Mouse (Mus musculus) CH12.LX (cell line): ENCODE results near the gene Sdhaf1. TPM values are rescaled to one million over a fixed set of nuclear protein-coding genes. Genes with fewer than 3 reads are reported as not detected.

ENCODE experiments used
- DNase-seq: peaks from one replicate; pipeline ENCODE4 v3.0.0-alpha.2; 2013; ENCODE audit errors: extremely low read depth
- H3K27ac ChIP-seq: 2 replicates; pipeline ENCODE4 v1.5.1; 2012; ENCODE audit warnings: low read depth, mild to moderate bottlenecking, control low read depth, moderate library complexity; ENCODE audit not compliant: insufficient read depth
- H3K27me3 ChIP-seq: replicated peaks from 2 replicates; pipeline ENCODE3; 2012; ENCODE audit warnings: inconsistent platforms
- H3K36me3 ChIP-seq, 2 experiments: replicated peaks in 1 of 2; 2 replicates each; pipeline versions ENCODE3 to v1.6.1; 2012; ENCODE audit warnings: inconsistent platforms in 1 of 2, low read length in 1 of 2, mild to moderate bottlenecking in 1 of 2, mixed read lengths in 1 of 2, moderate library complexity in 1 of 2; ENCODE audit not compliant: control insufficient read depth in 1 of 2, insufficient read depth in 1 of 2
- H3K4me1 ChIP-seq, 2 experiments: 2 replicates each; pipeline ENCODE4 v1.6.1; 2012; ENCODE audit warnings: inconsistent platforms in 1 of 2, moderate library complexity in 1 of 2; ENCODE audit not compliant: insufficient read depth in 2 of 2, control insufficient read depth in 1 of 2
- H3K4me2 ChIP-seq: 2 replicates; pipeline ENCODE4 v1.6.1; 2012; ENCODE audit warnings: low read depth, mild to moderate bottlenecking, control low read depth; ENCODE audit not compliant: poor library complexity, insufficient read depth, severe bottlenecking
- H3K4me3 ChIP-seq, 3 experiments: fragments of 150-350 bp in 1 of 3; sonication (generic) in 1 of 3; replicated peaks in 1 of 3; 2 replicates each; pipeline versions ENCODE3 to v1.5.1; 2011 to 2012; ENCODE audit warnings: low read depth in 2 of 3, low read length in 2 of 3, mild to moderate bottlenecking in 2 of 3, moderate library complexity in 2 of 3, control low read depth in 1 of 3, improper control_type of control experiment in 1 of 3, inconsistent platforms in 1 of 3, mixed read lengths in 1 of 3; ENCODE audit not compliant: poor library complexity in 1 of 3
- H3K79me2 ChIP-seq: replicated peaks from 2 replicates; pipeline ENCODE4 v1.6.1; 2012; ENCODE audit warnings: mild to moderate bottlenecking, moderate library complexity; ENCODE audit not compliant: control insufficient read depth, poor library complexity, insufficient read depth, severe bottlenecking; ENCODE audit errors: extremely low read depth
- H3K9ac ChIP-seq: 2 replicates; pipeline ENCODE4 v1.6.1; 2012; ENCODE audit warnings: low read depth, mild to moderate bottlenecking, control low read depth, moderate library complexity; ENCODE audit not compliant: insufficient read depth
- H3K9me3 ChIP-seq: replicated peaks from 2 replicates; pipeline ENCODE3; 2012; ENCODE audit warnings: low read length, inconsistent platforms, mixed read lengths
- E2F4 ChIP-seq: IDR thresholded peaks from 2 replicates; pipeline ENCODE4 v1.6.1; 2011; ENCODE audit warnings: low read depth, low read length, improper control_type of control experiment; ENCODE audit not compliant: insufficient replicate concordance
- ELF1 ChIP-seq: IDR thresholded peaks from 2 replicates; pipeline ENCODE4 v1.6.1; 2014; ENCODE audit warnings: low read depth, mild to moderate bottlenecking, inconsistent platforms, low read length, improper control_type of control experiment
- GABPA ChIP-seq: IDR thresholded peaks from 2 replicates; pipeline ENCODE4 v1.6.1; 2012; ENCODE audit warnings: low read depth, low read length, improper control_type of control experiment, inconsistent platforms; ENCODE audit not compliant: insufficient replicate concordance
- HCFC1 ChIP-seq: IDR thresholded peaks from 2 replicates; pipeline ENCODE4 v1.6.1; 2012; ENCODE audit warnings: low read depth, mild to moderate bottlenecking, inconsistent platforms, low read length, improper control_type of control experiment
- IRF4 ChIP-seq: IDR thresholded peaks from 2 replicates; pipeline ENCODE4 v1.6.1; 2014; ENCODE audit warnings: low read depth, mild to moderate bottlenecking, inconsistent platforms, low read length, improper control_type of control experiment
- JUN ChIP-seq: IDR thresholded peaks from 2 replicates; pipeline ENCODE4 v1.6.1; 2011; ENCODE audit warnings: low read depth, mild to moderate bottlenecking, low read length, improper control_type of control experiment, moderate library complexity; ENCODE audit not compliant: insufficient read depth
- JUND ChIP-seq: conservative IDR thresholded peaks from 2 replicates; pipeline ENCODE4 v1.6.1; 2011; ENCODE audit warnings: low read depth, low read length, improper control_type of control experiment
- MAFK ChIP-seq: IDR thresholded peaks from 2 replicates; pipeline ENCODE4 v1.6.1; 2011; ENCODE audit warnings: low read length, improper control_type of control experiment; ENCODE audit not compliant: insufficient replicate concordance
- MXI1 ChIP-seq: IDR thresholded peaks from 2 replicates; pipeline ENCODE4 v1.6.1; 2011; ENCODE audit warnings: mild to moderate bottlenecking, low read depth, low read length, improper control_type of control experiment
- POLR2A ChIP-seq: IDR thresholded peaks from 2 replicates; pipeline ENCODE4 v1.6.1; 2011; ENCODE audit warnings: low read depth, mild to moderate bottlenecking, improper control_type of control experiment, low read length
- POLR2AphosphoS2 ChIP-seq: IDR thresholded peaks from 2 replicates; pipeline ENCODE4 v1.6.1; 2011; ENCODE audit warnings: low read depth, low read length, improper control_type of control experiment
- SIN3A ChIP-seq: IDR thresholded peaks from 2 replicates; pipeline ENCODE4 v1.6.1; 2012; ENCODE audit warnings: low read length, improper control_type of control experiment, inconsistent platforms
- TCF12 ChIP-seq: IDR thresholded peaks from 2 replicates; pipeline ENCODE4 v1.6.1; 2014; ENCODE audit warnings: low read depth, mild to moderate bottlenecking, inconsistent platforms, low read length, improper control_type of control experiment
- UBTF ChIP-seq: IDR thresholded peaks from 2 replicates; pipeline ENCODE4 v1.6.1; 2012; ENCODE audit warnings: low read depth, mild to moderate bottlenecking, inconsistent platforms, low read length, improper control_type of control experiment, moderate library complexity
- USF1 ChIP-seq: IDR thresholded peaks from 2 replicates; pipeline ENCODE4 v1.6.1; 2014; ENCODE audit warnings: low read depth, mild to moderate bottlenecking, inconsistent platforms, low read length, improper control_type of control experiment
- USF2 ChIP-seq: conservative IDR thresholded peaks from 2 replicates; pipeline ENCODE4 v1.6.1; 2011; ENCODE audit warnings: low read depth, low read length, improper control_type of control experiment
- ZKSCAN1 ChIP-seq: IDR thresholded peaks from 2 replicates; pipeline ENCODE4 v1.6.1; 2012; ENCODE audit warnings: low read depth, inconsistent platforms, low read length, improper control_type of control experiment, borderline replicate concordance
- ZMIZ1 ChIP-seq: IDR thresholded peaks from 2 replicates; pipeline ENCODE4 v1.6.1; 2012; ENCODE audit warnings: low read depth, mild to moderate bottlenecking, inconsistent platforms, low read length, improper control_type of control experiment
- ZNF384 ChIP-seq: IDR thresholded peaks from 2 replicates; pipeline ENCODE4 v1.6.1; 2012; ENCODE audit warnings: low read depth, low read length, improper control_type of control experiment, inconsistent platforms
- dilution Hi-C: fragments of 300-500 bp; cut with MboI; formaldehyde crosslinking; loops from 2 replicates; pipeline ENCODE4 v1.14.3; 2020; ENCODE audit warnings: low sequenced_read_pairs; ENCODE audit not compliant: extremely low pct_unique_long_range_greater_than_20kb, extremely low pct_ligation_motif_present
- in situ Hi-C: fragments of 300-500 bp; cut with MboI; formaldehyde crosslinking; loops from 3 replicates; pipeline ENCODE4 v1.14.3; 2019; ENCODE audit warnings: low sequenced_read_pairs, low pct_ligation_motif_present, low pct_unique_long_range_greater_than_20kb, mixed read lengths
- polyA plus RNA-seq: library from polyadenylated mRNA; unstranded; fragments of >175 nt; gene quantifications from 2 replicates; pipeline ENCODE4 v1.2.1, GENCODE M21; 2012; ENCODE audit warnings: low read depth; ENCODE audit not compliant: insufficient read length
- total RNA-seq, 2 experiments: library from RNA; depleted of rRNA; stranded (reverse); fragments of 300-350 nt in 1 of 2; fragments of >200 nt in 1 of 2; gene quantifications; 2 replicates each; pipeline ENCODE4 v1.2.3; 2012 to 2014

Gene Sdhaf1
- total and polyA plus RNA-seq, 3 experiments: 8.8 to 18.5 (median 12.8) TPM

- H3K4me1 ChIP-seq: peaks cover 2 to 7% of the 10 kb centered on the region in 2 experiments; a peak in 2 of 4 replicates
- in situ Hi-C loops (no loop called here), dilution Hi-C loops (no loop called here)
- no peak overlapping the region for H3K27ac ChIP-seq
- TF ChIP-seq UBTF: no peak
- TF ChIP-seq ZKSCAN1: no peak
- TF ChIP-seq JUND: no peak
- TF ChIP-seq USF2: no peak
- no peak for TF ChIP-seq GABPA
- no peak for TF ChIP-seq POLR2AphosphoS2
- TF ChIP-seq IRF4: no peak
- TF ChIP-seq JUN: no peak
- TF ChIP-seq POLR2A: no peak
- no peak for TF ChIP-seq SIN3A
- TF ChIP-seq TCF12: no peak
- no peak for TF ChIP-seq MXI1
- no peak for TF ChIP-seq ZMIZ1
- no peak for TF ChIP-seq MAFK
- no peak for TF ChIP-seq HCFC1
- no peaks in the 10 kb centered on the region for H3K9me3 ChIP-seq
- H3K4me3 ChIP-seq: no peak overlapping the region
- no peak for DNase-seq
- no peaks in the 10 kb centered on the region for H3K36me3 ChIP-seq
- H3K79me2 ChIP-seq: no peaks in the 10 kb centered on the region
- peaks cover 76% of the 10 kb centered on the region for H3K27me3 ChIP-seq
- H3K4me2 ChIP-seq: no peak overlapping the region
- no peak overlapping the region for H3K9ac ChIP-seq
These were observed 29.9 kb downstream of the Sdhaf1 start for GRCm38 (mm10) chr7:30293795-30294194.

GRCm38 (mm10) chr7:30291215-30292131 is 32.2 kb downstream of the Sdhaf1 start, which contains the start of gene Clip3:
Gene Clip3, plus strand, starts transcription at chr7:30291728.
- H3K4me1 ChIP-seq: peaks cover 0 to 3% of the 10 kb centered on the region in 2 experiments; a peak in 1 of 4 replicates
- TF ChIP-seq JUN: no peak
- no peak for TF ChIP-seq POLR2A
- TF ChIP-seq USF2: no peak
- TF ChIP-seq ZNF384: no peak
- no peak for TF ChIP-seq TCF12
- TF ChIP-seq USF1: no peak
- TF ChIP-seq GABPA: no peak
- no peak for TF ChIP-seq ELF1
- no peak for TF ChIP-seq E2F4
- H3K79me2 ChIP-seq: no peaks in the 10 kb centered on the region
- no peak within 1 kb of the TSS for H3K4me2 ChIP-seq
- H3K27me3 ChIP-seq: peaks cover 88% of the 10 kb centered on the region
- H3K9ac ChIP-seq: no peak within 1 kb of the TSS
- dilution Hi-C loops (no loop called here), in situ Hi-C loops (no loop called here)
- H3K4me3 ChIP-seq: no peak within 1 kb of the TSS
- H3K9me3 ChIP-seq: no peaks in the 10 kb centered on the region
- no peaks in the 10 kb centered on the region for H3K36me3 ChIP-seq
- DNase-seq: no peak
- H3K27ac ChIP-seq: no peak within 1 kb of the TSS
